Mouse (Mus musculus): ENCODE data around the gene Tmem88b. TPM values are rescaled to one million over a fixed set of nuclear protein-coding genes. Genes with fewer than 3 reads are reported as not detected.
"Not testable (repeated sequence)": the region's sequence is repeated elsewhere in the genome, so short reads cannot be mapped to it uniquely, and the experiment has no call there.

Gene Tmem88b
- total RNA-seq, 2 experiments from 2014 or later, result 3.5 to 4.5 TPM

GRCm38 (mm10) chr4:155760613-155761355 is 24.9 kb downstream of the Tmem88b start, which contains the start of gene Atad3a:
TSS of gene Atad3a (minus strand) at chr4:155761093.
- DNase-seq (ENCODE audit: low spot score in 2 of 2), result peak; percentile 97 to 98

DNA sequence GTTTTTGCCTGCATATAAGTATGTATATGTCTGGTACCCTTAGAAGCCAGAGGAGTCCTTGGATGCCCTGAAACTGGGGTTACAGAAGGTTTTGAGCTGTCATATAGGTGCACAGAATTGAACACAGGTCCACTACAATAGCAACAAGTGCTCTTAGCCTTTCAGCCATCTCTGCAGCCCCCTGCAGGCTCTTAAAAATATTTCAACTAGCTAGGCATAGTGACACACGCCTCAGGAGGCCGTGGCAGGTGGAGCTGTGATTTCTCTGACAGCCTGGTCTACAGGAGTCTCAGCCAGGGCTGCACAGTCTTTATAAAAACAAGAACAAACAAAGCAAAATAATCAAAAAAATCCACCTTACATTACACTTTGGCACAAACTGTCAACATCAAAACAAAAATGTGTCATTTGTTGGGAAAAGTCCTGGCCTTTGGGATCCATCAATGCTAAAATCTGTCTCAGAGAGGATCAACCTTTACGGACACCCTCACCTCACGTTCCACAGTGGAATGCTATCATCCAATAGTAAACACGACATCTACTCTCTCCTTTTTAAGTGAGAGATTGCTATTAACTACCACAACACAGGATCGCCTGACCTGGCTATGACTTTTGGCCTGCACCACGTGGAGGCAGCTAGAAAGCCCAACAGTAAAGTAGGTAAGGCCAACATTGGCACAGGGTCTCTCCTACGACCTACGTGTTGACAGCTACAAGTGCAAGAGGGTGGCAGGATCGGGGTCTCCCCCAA is 25.6 kb downstream of the Tmem88b start:
- DNase-seq (ENCODE audit: low spot score in 2 of 2), result peak in 1 of 2 experiments; percentile 20

DNA sequence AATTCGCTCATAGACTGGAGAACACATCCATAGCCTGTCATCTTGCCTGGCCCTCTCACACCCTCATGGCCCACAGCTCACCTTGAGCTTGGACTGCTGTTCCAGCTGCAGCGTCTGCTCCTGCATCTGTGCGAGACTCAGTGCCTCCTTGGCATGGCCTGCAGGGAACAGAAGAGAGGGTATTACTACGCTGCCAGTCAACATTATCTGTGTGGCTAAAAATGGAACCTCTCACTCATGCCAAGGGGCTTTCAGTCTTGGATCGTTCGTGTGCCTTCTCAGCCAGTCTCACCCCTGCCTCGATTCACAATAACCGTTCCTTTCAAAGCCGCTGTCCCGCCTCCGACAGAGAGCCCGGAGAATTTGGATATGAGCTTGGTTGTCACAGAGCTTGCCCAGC is 28.7 kb downstream of the Tmem88b start:
- DNase-seq (ENCODE audit: low spot score in 2 of 2), result no peak

- DNase-seq (ENCODE audit: low spot score in 2 of 2), result no peak
Measured at GRCm38 (mm10) chr4:155746575-155747490, 38.8 kb downstream of the Tmem88b start.

DNA sequence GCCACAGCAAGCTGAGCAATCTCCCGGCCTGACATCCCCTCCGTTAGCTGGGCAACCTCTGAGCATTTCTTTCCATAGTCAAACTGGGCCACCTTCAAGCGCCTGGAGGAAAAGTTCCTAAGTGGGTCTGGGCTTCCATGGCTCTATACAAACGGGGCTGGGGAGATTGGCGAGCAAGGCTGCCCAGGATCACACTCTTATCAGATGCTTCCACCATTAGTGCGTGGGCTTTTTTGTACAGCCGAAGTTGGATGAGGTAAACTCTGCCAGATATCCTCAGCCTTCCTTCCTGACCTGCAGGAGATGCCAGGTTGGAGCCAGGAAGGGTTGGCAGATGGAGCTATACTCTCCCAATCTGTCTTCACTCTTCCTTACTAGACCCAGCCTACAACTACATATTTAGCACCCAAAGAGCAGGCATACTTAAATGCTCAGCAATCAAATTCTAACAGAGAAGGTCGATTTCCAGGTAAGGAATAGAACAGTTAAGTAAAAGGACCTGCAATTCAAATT is 39.6 kb downstream of the Tmem88b start:
- no peak for DNase-seq (ENCODE audit: low spot score in 2 of 2)

GRCm38 (mm10) chr4:155745136-155745535 is 40.5 kb downstream of the Tmem88b start:
- no peak for DNase-seq (ENCODE audit: low spot score in 2 of 2)

DNA sequence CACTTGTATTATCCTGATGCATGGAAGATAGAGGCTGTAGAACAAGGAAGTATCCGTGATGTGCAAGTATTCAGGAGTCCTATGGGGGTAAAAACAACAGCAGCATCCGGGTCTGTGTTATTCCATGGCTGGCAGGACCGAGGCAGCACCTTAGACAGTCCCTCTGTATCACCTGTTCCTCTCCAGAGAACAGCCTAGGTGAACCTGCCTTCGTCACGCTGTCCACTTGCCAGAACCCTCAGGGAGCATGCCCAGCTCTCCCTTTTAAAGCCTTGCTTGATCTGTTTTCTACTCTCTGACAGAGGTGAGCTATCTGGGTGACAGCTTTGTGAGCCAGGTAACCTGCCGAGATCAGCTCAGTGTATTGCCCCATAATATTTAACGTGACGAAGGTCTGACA is 41.2 kb downstream of the Tmem88b start:
- DNase-seq (ENCODE audit: low spot score in 2 of 2), result no peak

- no peak for DNase-seq (ENCODE audit: low spot score in 2 of 2)
Measured at GRCm38 (mm10) chr4:155742684-155743083, 43.0 kb downstream of the Tmem88b start.

DNA sequence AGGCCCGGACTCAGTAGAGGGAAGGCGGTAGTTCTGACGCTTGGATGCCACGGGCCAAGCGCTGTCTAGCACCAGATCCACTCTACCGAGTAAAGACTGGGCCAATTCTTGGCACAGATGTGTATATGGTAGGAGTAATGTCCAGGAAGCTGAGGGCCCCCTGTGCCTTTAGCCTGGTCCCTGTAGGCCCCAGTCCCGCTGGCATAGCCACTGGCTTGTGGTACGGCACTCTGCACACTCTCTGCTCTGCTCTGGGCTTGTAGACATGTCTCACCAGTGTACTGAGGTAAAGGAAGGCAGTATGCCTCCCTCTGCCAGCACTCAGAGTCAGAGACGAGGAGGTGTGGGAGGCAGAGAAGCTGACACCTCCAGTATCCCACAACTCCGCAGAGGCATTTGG is 45.0 kb downstream of the Tmem88b start:
- DNase-seq (ENCODE audit: low spot score in 2 of 2), result not testable (repeated sequence)

DNA sequence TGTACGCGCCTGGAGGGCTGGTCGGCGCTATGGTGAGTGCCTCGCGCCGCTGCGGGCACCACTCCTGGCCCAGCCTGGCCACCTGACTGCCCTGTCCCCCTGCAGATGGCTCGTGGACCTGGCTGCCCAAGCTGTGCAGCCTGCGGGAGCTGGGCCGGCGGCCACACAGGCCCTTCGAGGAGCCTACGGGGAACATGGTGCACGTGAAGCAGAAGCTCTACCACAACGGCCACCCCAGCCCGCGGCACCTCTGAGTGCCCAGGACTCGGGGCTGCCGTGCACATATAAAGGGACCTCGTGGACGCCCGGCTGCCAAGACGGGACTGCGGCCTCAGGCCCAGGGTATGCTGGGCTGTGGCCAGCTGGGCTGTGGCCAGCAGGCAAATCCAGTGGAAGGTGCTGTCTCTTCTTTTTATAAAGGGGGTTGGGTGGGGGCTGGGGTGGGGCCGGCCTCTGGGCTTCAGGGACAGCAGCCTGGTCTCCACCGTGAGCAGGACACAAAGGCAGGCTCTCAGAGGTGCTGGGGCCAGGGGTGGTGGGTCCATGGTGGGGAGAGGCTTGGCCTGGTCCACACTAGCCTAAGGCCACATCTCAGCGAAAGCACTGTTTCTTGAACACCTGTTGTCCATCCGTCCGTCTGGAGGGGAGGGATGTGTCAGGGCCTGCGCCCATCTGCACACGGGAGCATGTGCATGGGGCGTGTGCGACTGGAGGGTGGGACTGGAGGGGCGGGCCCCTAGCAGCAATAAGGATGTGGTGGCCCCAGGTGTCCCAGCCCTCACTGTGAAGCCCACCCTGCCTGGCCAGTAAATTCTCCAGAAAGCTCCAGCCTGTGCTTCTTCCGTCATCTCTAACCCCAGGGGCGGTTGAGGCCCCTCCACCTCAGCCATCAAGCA is 45.7 kb downstream of the Tmem88b start:
- peak; percentile 40 to 44 for DNase-seq (ENCODE audit: low spot score in 2 of 2)

GRCm38 (mm10) chr4:155739152-155739551 is 46.5 kb downstream of the Tmem88b start:
- no peak for DNase-seq (ENCODE audit: low spot score in 2 of 2)

GRCm38 (mm10) chr4:155738262-155738661 is 47.4 kb downstream of the Tmem88b start:
- DNase-seq (ENCODE audit: low spot score in 2 of 2), result no peak

DNA sequence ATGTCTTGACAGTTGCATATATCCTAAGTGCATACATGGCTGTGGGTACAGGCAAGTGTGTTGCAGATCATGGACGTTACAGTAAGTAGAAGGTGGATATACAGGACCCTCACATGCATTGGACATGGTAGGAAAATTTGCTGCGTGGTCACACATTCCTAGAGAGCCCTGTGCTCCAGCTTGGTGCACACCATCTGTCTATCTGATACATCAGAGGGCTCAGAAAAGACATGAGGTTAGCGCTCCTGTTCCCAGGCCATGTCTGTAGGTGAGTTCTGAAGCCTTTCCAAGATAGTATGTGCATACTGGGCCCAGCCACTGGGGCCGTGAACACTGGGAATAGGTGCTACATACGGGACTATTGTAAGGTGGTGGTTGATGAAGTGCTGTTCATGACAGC is 49.3 kb downstream of the Tmem88b start:
- DNase-seq (ENCODE audit: low spot score in 2 of 2), result no peak

GRCm38 (mm10) chr4:155735788-155736187 is 49.9 kb downstream of the Tmem88b start:
- no peak for DNase-seq (ENCODE audit: low spot score in 2 of 2)

GRCm38 (mm10) chr4:155734951-155735702 is 50.5 kb downstream of the Tmem88b start:
- DNase-seq (ENCODE audit: low spot score in 2 of 2), result peak; percentile 54 to 56

GRCm38 (mm10) chr4:155734350-155734941 is 51.2 kb downstream of the Tmem88b start, which contains the start of gene Tmem240:
TSS of gene Tmem240 (plus strand) at chr4:155734800.
- DNase-seq (ENCODE audit: low spot score in 2 of 2), result peak; percentile 86 to 91

DNA sequence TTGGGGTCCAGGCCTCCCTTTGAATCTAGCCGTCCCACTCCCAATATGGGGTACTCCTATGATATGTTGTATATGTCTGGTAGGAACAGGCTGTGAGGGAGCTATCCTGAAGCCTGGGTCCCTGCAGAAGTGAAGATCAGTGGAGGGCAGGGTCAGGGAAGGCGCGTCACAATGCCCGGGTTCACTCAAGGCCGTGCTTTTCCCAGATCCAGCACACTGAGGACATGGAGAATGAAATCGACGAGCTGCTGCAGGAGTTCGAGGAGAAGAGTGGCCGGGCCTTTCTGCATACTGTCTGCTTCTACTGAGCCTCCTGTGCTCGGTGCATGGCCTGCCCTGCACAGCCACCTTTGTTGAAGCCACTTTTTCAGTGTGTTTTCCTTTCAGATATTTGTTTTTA is 52.4 kb downstream of the Tmem88b start:
- DNase-seq (ENCODE audit: low spot score in 2 of 2), result no peak

Data from layer of hippocampus, postnatal 10 days (tissue).